Mouse (Mus musculus): ENCODE results near the gene Hgfac. TPM values are rescaled to one million over a fixed set of nuclear protein-coding genes. Genes with fewer than 3 reads are reported as not detected.
A peak's percentile ranks its signal among the peaks of the same experiment; 100 is the strongest.

Gene Hgfac
- polyA plus RNA-seq, 1 experiment from 2014 or later: 0.33 TPM

- Histone ChIP-seq H3K4me1 (peaks cover 6% of the 10 kb centered on the region; the same call in 1 of the 2 replicates), H3K4me2 (replicated peaks) (no peak overlapping the region), H3K9ac (replicated peaks) (no peak overlapping the region), H3K36me3 (no peaks in the 10 kb centered on the region), H3K27ac (replicated peaks) (no peak overlapping the region), H3K9me3 (no peaks in the 10 kb centered on the region), H3K4me3 (no peak overlapping the region), H3K27me3 (peaks cover 4% of the 10 kb centered on the region; the same call in 1 of the 2 replicates)
- no peak for ATAC-seq (ENCODE audit: low FRiP score, low read depth)
- WGBS: 89% methylated on average over 11 of the region's 11 CpGs
Observed at GRCm38 (mm10) chr5:35073235-35073634, 31.9 kb downstream of the Hgfac start.

- ATAC-seq (ENCODE audit: low FRiP score, low read depth): no peak
Observed at GRCm38 (mm10) chr5:35073992-35074391, 32.7 kb downstream of the Hgfac start.

GRCm38 (mm10) chr5:35076369-35076768 is 35.1 kb downstream of the Hgfac start:
- 82% methylated on average over 1 of the region's 1 CpGs for WGBS

More at GRCm38 (mm10) chr5:35073992-35074391, 32.7 kb downstream of the Hgfac start:
- Histone ChIP-seq H3K9me3 (no peaks in the 10 kb centered on the region), H3K9ac (replicated peaks) (no peak overlapping the region), H3K4me2 (replicated peaks) (no peak overlapping the region), H3K27me3 (peaks cover 12% of the 10 kb centered on the region), H3K36me3 (no peaks in the 10 kb centered on the region), H3K4me3 (no peak overlapping the region), H3K27ac (replicated peaks) (no peak overlapping the region), H3K4me1 (peaks cover 6% of the 10 kb centered on the region; the same call in 1 of the 2 replicates)
- 73% methylated on average over 9 of the region's 9 CpGs for WGBS

GRCm38 (mm10) chr5:35079101-35079500 is 37.8 kb downstream of the Hgfac start:
- Histone ChIP-seq H3K36me3 (no peaks in the 10 kb centered on the region), H3K4me1 (peaks cover 3% of the 10 kb centered on the region; the same call in 1 of the 2 replicates), H3K27ac (replicated peaks) (no peak overlapping the region), H3K9ac (replicated peaks) (no peak overlapping the region), H3K27me3 (peaks cover 29% of the 10 kb centered on the region), H3K9me3 (no peaks in the 10 kb centered on the region), H3K4me3 (no peak overlapping the region), H3K4me2 (replicated peaks) (no peak overlapping the region)
- 25% methylated on average over 18 of the region's 18 CpGs for WGBS
- ATAC-seq (ENCODE audit: low FRiP score, low read depth): no peak

More at GRCm38 (mm10) chr5:35076369-35076768, 35.1 kb downstream of the Hgfac start:
- no peak for ATAC-seq (ENCODE audit: low FRiP score, low read depth)
- Histone ChIP-seq H3K4me2 (replicated peaks) (no peak overlapping the region), H3K9me3 (no peaks in the 10 kb centered on the region), H3K36me3 (no peaks in the 10 kb centered on the region), H3K4me3 (no peak overlapping the region), H3K27me3 (peaks cover 29% of the 10 kb centered on the region), H3K9ac (replicated peaks) (no peak overlapping the region), H3K4me1 (peaks cover 3% of the 10 kb centered on the region; the same call in 1 of the 2 replicates), H3K27ac (replicated peaks) (no peak overlapping the region)

- Histone ChIP-seq H3K36me3 (0 out of 2 replicates have a peak, but pooled peaks cover 3% of the 10 kb centered on the region), H3K27me3 (peaks cover 8% of the 10 kb centered on the region; the same call in 1 of the 2 replicates), H3K27ac (replicated peaks) (no peak overlapping the region), H3K9me3 (no peaks in the 10 kb centered on the region), H3K4me3 (no peak overlapping the region), H3K4me2 (replicated peaks) (no peak overlapping the region), H3K4me1 (no peaks in the 10 kb centered on the region), H3K9ac (replicated peaks) (no peak overlapping the region)
- 78% methylated on average over 3 of the region's 3 CpGs for WGBS
- ATAC-seq (ENCODE audit: low FRiP score, low read depth): no peak
Observed at GRCm38 (mm10) chr5:35084913-35085312, 43.6 kb downstream of the Hgfac start.

GRCm38 (mm10) chr5:35088785-35089613 is 47.7 kb downstream of the Hgfac start:
- Histone ChIP-seq H3K9me3 (no peaks in the 10 kb centered on the region), H3K36me3 (peaks cover 40% of the 10 kb centered on the region), H3K4me3 (no peak overlapping the region), H3K9ac (replicated peaks) (no peak overlapping the region), H3K27me3 (no peaks in the 10 kb centered on the region), H3K4me2 (replicated peaks) (no peak overlapping the region), H3K4me1 (no peaks in the 10 kb centered on the region), H3K27ac (replicated peaks) (no peak overlapping the region)
- WGBS: 67% methylated on average over 9 of the region's 9 CpGs
- no peak for ATAC-seq (ENCODE audit: low FRiP score, low read depth)

- Histone ChIP-seq H3K27ac (replicated peaks) (no peak overlapping the region), H3K36me3 (peaks cover 43% of the 10 kb centered on the region), H3K9ac (replicated peaks) (no peak overlapping the region), H3K27me3 (no peaks in the 10 kb centered on the region), H3K4me1 (no peaks in the 10 kb centered on the region), H3K4me3 (no peak overlapping the region), H3K4me2 (replicated peaks) (no peak overlapping the region), H3K9me3 (no peaks in the 10 kb centered on the region)
- WGBS: 84% methylated on average over 5 of the region's 5 CpGs
- ATAC-seq (ENCODE audit: low FRiP score, low read depth): no peak
Observed at GRCm38 (mm10) chr5:35089614-35089963, 48.3 kb downstream of the Hgfac start.

- no peaks in the 10 kb centered on the region for H3K27me3 ChIP-seq
- no peak overlapping the region for H3K4me3 ChIP-seq
- no peak for ATAC-seq (ENCODE audit: low FRiP score, low read depth)
- 95% methylated on average over 3 of the region's 3 CpGs for WGBS
- H3K4me2 ChIP-seq (replicated peaks): no peak overlapping the region
- no peaks in the 10 kb centered on the region for H3K4me1 ChIP-seq
- no peaks in the 10 kb centered on the region for H3K9me3 ChIP-seq
- no peak overlapping the region for H3K27ac ChIP-seq (replicated peaks)
- H3K9ac ChIP-seq (replicated peaks): no peak overlapping the region
- peaks cover 64% of the 10 kb centered on the region for H3K36me3 ChIP-seq
Observed at GRCm38 (mm10) chr5:35091636-35092035, 50.3 kb downstream of the Hgfac start.

Small RNA genes lying within 50 kb of the gene (microRNA-seq; reads per million reads assigned to microRNA genes)
- gene Mir3097: 15.3 reads per million, percentile 31 among the genes with 10 or more reads in this experiment

Other genes starting within 250 kb of the Hgfac start
- gene Msantd1, start 133.5 kb upstream of the Hgfac start, polyA plus RNA-seq (2016; fragmentation: Nextera tagmentation; extraction: Ambion mirVana): 1.7 and 2.7 TPM in 2 replicates
- 81.7 and 84.6 TPM in 2 replicates for gene Rgs12, start 92.1 kb upstream of the Hgfac start, polyA plus RNA-seq (2016; fragmentation: Nextera tagmentation; extraction: Ambion mirVana)
- gene Dok7, start 15.3 kb downstream of the Hgfac start, polyA plus RNA-seq (2016; fragmentation: Nextera tagmentation; extraction: Ambion mirVana): 0.42 and 0.46 TPM in 2 replicates
- 100 and 112 TPM in 2 replicates for gene Lrpap1, start 64.3 kb downstream of the Hgfac start, polyA plus RNA-seq (2016; fragmentation: Nextera tagmentation; extraction: Ambion mirVana)
- gene Adra2c, start 236.8 kb downstream of the Hgfac start, polyA plus RNA-seq (2016; fragmentation: Nextera tagmentation; extraction: Ambion mirVana): 0.13 TPM in 1 of 2 replicates, not detected in the other